Mouse (Mus musculus): ENCODE data around the gene Neurl3. TPM values are rescaled to one million over a fixed set of nuclear protein-coding genes. Genes with fewer than 3 reads are reported as not detected.

The Neurl3 gene
- polyA plus RNA-seq, 1 experiment from 2014 or later, result 1.5 TPM

DNA sequence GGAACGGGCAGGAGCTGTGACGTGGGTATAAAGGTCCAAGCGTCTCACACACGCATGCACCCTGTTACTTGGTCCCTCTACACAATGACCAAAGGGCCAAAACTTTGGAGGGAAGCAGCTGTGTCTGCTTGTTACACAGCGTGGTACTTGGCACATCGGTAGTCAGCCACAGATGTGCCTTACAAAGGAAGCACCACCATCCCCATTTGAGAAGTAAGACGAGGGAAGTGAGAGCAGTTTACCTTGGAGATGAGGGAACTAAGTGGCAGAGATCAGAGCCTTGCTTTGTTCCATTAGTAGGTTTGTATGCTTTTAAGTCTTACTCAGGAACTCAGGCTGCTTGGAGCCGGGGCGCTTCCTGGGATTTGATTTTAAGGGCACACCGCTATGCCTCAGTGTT, 35.1 kb downstream of the Neurl3 start:
- Histone ChIP-seq H3K4me3 (replicated peaks; ENCODE audit: low read length) (no peak overlapping the region), H3K9me3 (ENCODE audit: control insufficient read depth, low read length) (no peaks in the 10 kb centered on the region), H3K36me3 (replicated peaks; ENCODE audit: control insufficient read depth, insufficient read depth) (0 out of 2 replicates have a peak, but pooled peaks cover 3% of the 10 kb centered on the region), H3K27ac (no peak overlapping the region), H3K9ac (no peak overlapping the region), H3K4me2 (replicated peaks) (no peak overlapping the region), H3K27me3 (ENCODE audit: control insufficient read depth, insufficient read depth, low read length) (no peaks in the 10 kb centered on the region), H3K4me1 (replicated peaks; ENCODE audit: control insufficient read depth, insufficient read depth, low read length) (peaks cover 13% of the 10 kb centered on the region)
- 90% methylated on average over 10 of the region's 10 CpGs for WGBS
- DNase-seq (ENCODE audit: low spot score) (no peak), ATAC-seq (ENCODE audit: low FRiP score) (no peak)

DNA sequence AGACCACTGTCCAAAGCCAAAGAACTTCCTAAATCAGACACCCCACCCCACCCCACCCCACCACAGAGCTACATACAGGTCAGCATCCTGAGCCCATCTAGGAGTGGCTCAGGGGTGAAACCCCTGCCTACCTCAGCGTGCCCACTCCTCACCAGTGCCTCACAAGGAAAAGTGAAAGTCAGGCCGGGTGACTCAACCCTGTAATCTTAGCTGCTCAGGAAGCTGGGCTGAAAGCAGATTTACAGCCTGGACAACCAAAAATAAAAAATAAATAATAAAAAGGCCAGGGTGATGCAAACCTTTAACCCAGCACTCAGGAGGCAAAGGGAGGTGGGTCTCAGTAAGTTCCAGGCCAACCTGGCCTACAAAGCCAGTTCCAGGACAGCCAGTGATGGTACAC, 38.6 kb downstream of the Neurl3 start:
- Histone ChIP-seq H3K27ac (no peak overlapping the region), H3K9ac (no peak overlapping the region), H3K4me2 (replicated peaks) (no peak overlapping the region), H3K4me3 (replicated peaks; ENCODE audit: low read length) (no peak overlapping the region), H3K27me3 (ENCODE audit: control insufficient read depth, insufficient read depth, low read length) (no peaks in the 10 kb centered on the region), H3K4me1 (replicated peaks; ENCODE audit: control insufficient read depth, insufficient read depth, low read length) (no peaks in the 10 kb centered on the region), H3K36me3 (replicated peaks; ENCODE audit: control insufficient read depth, insufficient read depth) (peaks cover 27% of the 10 kb centered on the region), H3K9me3 (ENCODE audit: control insufficient read depth, low read length) (no peaks in the 10 kb centered on the region)
- WGBS, result 87% methylated on average over 2 of the region's 2 CpGs
- no peak for DNase-seq (ENCODE audit: low spot score)
- ATAC-seq (ENCODE audit: low FRiP score), result no peak

DNA sequence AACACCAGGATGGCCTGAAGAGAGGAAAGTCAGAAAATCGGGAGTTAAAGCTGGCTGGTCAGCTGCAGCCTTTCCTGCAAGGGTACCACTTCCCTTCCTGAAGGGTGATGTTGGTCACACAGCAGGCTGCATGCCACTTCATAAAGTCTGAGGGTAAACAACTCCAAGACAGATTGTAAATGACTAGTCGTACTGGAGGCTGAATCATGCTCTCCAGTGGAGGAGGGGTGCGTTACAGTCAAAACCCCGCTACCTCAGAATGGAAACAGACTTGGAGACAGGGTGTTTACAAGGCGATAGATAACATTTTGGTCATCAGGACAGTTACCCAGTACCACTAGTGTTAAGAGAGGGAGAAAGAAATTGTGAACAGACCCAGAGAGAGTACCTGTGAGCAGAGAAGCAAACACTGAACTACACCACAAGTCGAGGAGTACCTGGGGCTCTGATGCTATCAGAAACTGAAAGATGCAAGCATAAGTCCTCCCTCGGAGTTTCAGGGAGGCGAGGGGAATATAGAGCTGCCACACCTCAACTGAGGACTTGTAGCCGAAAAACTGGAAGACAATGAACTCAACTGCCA, 39.3 kb downstream of the Neurl3 start:
- H3K4me3 ChIP-seq (replicated peaks; ENCODE audit: low read length), result no peak overlapping the region

DNA sequence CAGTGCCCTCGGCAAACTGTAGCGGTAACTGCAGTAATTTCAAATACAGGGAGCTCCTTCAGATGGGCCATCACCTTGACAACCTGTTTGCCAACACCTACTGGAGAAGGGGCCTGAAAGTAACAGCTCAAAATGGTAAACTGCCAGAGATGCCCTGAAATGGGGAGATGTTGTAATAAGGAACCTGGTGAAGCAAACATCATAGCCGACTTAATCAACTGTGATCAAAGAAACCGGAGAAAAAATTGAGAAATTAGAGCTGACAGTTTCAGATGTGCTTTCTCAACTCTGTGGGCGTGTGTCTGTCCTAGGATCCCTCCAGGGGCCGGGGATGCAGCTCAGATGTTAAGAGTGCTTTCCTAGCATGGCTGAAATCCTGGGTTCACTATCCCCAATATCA, 41.3 kb downstream of the Neurl3 start:
- no peak for DNase-seq (ENCODE audit: low spot score)
- H3K27me3 ChIP-seq (ENCODE audit: control insufficient read depth, insufficient read depth, low read length), result no peaks in the 10 kb centered on the region
- no peak overlapping the region for H3K27ac ChIP-seq
- H3K9ac ChIP-seq, result no peak overlapping the region
- ATAC-seq (ENCODE audit: low FRiP score), result no peak
- no peaks in the 10 kb centered on the region for H3K9me3 ChIP-seq (ENCODE audit: control insufficient read depth, low read length)
- peaks cover 48% of the 10 kb centered on the region for H3K36me3 ChIP-seq (replicated peaks; ENCODE audit: control insufficient read depth, insufficient read depth)
- no peaks in the 10 kb centered on the region for H3K4me1 ChIP-seq (replicated peaks; ENCODE audit: control insufficient read depth, insufficient read depth, low read length)
- no peak overlapping the region for H3K4me2 ChIP-seq (replicated peaks)
- 95% methylated on average over 6 of the region's 6 CpGs for WGBS
- H3K4me3 ChIP-seq (replicated peaks; ENCODE audit: low read length), result no peak overlapping the region

More for the DNA sequence above, 39.3 kb downstream of the Neurl3 start:
- Histone ChIP-seq H3K27me3 (ENCODE audit: control insufficient read depth, insufficient read depth, low read length) (no peaks in the 10 kb centered on the region), H3K36me3 (replicated peaks; ENCODE audit: control insufficient read depth, insufficient read depth) (peaks cover 30% of the 10 kb centered on the region), H3K4me1 (replicated peaks; ENCODE audit: control insufficient read depth, insufficient read depth, low read length) (no peaks in the 10 kb centered on the region), H3K9me3 (ENCODE audit: control insufficient read depth, low read length) (no peaks in the 10 kb centered on the region), H3K9ac (no peak overlapping the region), H3K4me2 (replicated peaks) (no peak overlapping the region), H3K27ac (no peak overlapping the region)
- DNase-seq (ENCODE audit: low spot score) (no peak), ATAC-seq (ENCODE audit: low FRiP score) (no peak)
- WGBS, result 93% methylated on average over 9 of the region's 9 CpGs

DNA sequence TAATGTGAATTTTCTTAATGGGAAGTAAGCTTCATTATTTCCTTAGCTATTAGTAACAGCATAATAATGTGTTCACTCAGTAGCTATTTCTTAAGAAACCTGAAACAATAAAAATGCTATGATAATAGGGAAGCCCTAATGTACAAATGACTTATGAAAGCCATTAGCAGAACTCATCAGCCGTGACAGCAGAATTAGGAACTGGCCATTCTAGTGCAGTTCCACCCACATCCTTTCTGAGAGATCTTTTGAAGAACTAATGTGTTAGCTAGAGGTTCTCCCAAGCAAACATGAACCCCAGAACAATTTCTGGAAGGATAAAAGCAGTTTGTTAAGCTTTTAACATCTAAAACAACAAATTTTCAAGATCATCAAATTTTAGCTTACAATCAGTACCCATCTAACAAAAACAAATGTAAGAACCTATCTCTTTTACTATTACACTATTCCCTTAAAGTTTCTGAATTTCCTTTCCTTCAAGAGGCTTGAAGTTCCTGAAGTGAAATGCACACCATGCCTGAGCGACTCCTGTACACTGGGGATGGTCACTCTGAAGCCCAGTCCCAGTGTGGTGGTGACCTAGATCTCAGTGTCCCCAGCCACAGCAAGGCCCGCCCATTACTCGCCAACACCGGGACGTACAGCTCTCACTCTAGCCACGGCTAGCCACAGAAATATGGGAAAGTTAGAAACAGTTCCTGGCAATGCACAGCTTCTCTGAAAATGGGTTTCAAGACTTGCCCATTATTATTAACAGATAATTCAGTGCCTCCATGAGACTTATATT, 43.4 kb downstream of the Neurl3 start:
- DNase-seq (ENCODE audit: low spot score), result no peak
- Histone ChIP-seq H3K27ac (no peak overlapping the region), H3K36me3 (replicated peaks; ENCODE audit: control insufficient read depth, insufficient read depth) (peaks cover 69% of the 10 kb centered on the region), H3K4me2 (replicated peaks) (no peak overlapping the region), H3K4me3 (replicated peaks; ENCODE audit: low read length) (no peak overlapping the region), H3K9me3 (ENCODE audit: control insufficient read depth, low read length) (no peaks in the 10 kb centered on the region), H3K4me1 (replicated peaks; ENCODE audit: control insufficient read depth, insufficient read depth, low read length) (no peaks in the 10 kb centered on the region), H3K9ac (no peak overlapping the region), H3K27me3 (ENCODE audit: control insufficient read depth, insufficient read depth, low read length) (no peaks in the 10 kb centered on the region)
- WGBS, result 90% methylated on average over 7 of the region's 7 CpGs
- ATAC-seq (ENCODE audit: low FRiP score), result no peak

DNA sequence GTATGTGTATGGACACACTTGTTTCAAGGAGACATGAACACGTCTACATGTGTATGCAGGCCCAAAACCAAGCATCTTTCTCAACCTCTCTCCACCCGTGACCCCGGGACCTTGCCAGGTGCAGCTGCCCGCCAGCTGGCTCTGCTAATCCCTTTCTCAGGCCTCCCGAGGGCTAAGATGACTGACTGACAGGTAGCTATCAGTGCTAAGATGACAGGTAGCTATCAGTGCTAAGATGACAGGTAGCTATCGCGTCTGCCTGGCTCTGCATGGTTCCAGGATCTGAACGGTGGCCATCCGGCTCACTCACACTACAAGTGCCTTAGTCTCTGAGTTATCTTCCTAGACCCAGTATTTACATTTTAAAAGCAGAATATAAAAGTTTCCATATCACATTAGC, 46.0 kb downstream of the Neurl3 start:
- Histone ChIP-seq H3K9ac (no peak overlapping the region), H3K4me3 (replicated peaks; ENCODE audit: low read length) (no peak overlapping the region), H3K36me3 (replicated peaks; ENCODE audit: control insufficient read depth, insufficient read depth) (peaks cover 82% of the 10 kb centered on the region), H3K27me3 (ENCODE audit: control insufficient read depth, insufficient read depth, low read length) (no peaks in the 10 kb centered on the region), H3K27ac (no peak overlapping the region), H3K9me3 (ENCODE audit: control insufficient read depth, low read length) (no peaks in the 10 kb centered on the region), H3K4me1 (replicated peaks; ENCODE audit: control insufficient read depth, insufficient read depth, low read length) (no peaks in the 10 kb centered on the region), H3K4me2 (replicated peaks) (no peak overlapping the region)
- ATAC-seq (ENCODE audit: low FRiP score) (no peak), DNase-seq (ENCODE audit: low spot score) (no peak)
- 87% methylated on average over 9 of the region's 9 CpGs for WGBS

DNA sequence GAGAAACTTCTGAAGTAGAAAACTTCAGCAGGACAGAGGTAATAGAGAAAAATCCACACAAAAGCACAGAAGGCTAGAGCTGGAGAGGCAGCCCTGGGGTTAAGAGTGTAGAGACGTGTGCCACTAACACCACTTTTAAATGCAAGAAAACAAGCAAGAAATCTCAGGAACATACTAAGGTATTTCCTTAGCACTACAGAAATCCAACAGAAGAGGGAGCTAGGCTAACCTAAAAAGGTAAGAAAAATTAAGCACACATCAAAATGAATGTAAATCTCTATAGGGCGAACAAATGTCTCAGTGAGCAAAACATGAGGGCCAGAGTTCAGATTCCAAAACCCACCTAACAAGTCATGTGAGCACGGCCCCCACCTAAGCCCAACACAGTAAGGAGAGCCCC, 49.8 kb downstream of the Neurl3 start:
- Histone ChIP-seq H3K36me3 (replicated peaks; ENCODE audit: control insufficient read depth, insufficient read depth) (peaks cover 87% of the 10 kb centered on the region), H3K27me3 (ENCODE audit: control insufficient read depth, insufficient read depth, low read length) (no peaks in the 10 kb centered on the region), H3K4me2 (replicated peaks) (no peak overlapping the region), H3K9ac (no peak overlapping the region), H3K4me1 (replicated peaks; ENCODE audit: control insufficient read depth, insufficient read depth, low read length) (no peaks in the 10 kb centered on the region), H3K9me3 (ENCODE audit: control insufficient read depth, low read length) (no peaks in the 10 kb centered on the region), H3K4me3 (replicated peaks; ENCODE audit: low read length) (no peak overlapping the region), H3K27ac (no peak overlapping the region)
- 81% methylated on average over 3 of the region's 3 CpGs for WGBS
- ATAC-seq (ENCODE audit: low FRiP score), result no peak
- peak; percentile 31 for DNase-seq (ENCODE audit: low spot score)

Other genes with a start within 250 kb of the Neurl3 start
- 18.9 and 20.2 TPM in 2 replicates for gene Hs6st1, start 206.3 kb downstream of the Neurl3 start, polyA plus RNA-seq (2014; fragmentation: Nextera tagmentation; extraction: Ambion mirVana)
- 59.8 and 65.4 TPM in 2 replicates for gene Uggt1, start 30.0 kb downstream of the Neurl3 start, polyA plus RNA-seq (2014; fragmentation: Nextera tagmentation; extraction: Ambion mirVana)
- 4.3 and 5.8 TPM in 2 replicates for gene Arid5a, start 33.1 kb upstream of the Neurl3 start, polyA plus RNA-seq (2014; fragmentation: Nextera tagmentation; extraction: Ambion mirVana)
- 34.2 and 36.3 TPM in 2 replicates for gene Kansl3, start 94.5 kb upstream of the Neurl3 start, polyA plus RNA-seq (2014; fragmentation: Nextera tagmentation; extraction: Ambion mirVana)
- 1.5 and 1.8 TPM in 2 replicates for gene Fer1l5, start 97.6 kb upstream of the Neurl3 start, polyA plus RNA-seq (2014; fragmentation: Nextera tagmentation; extraction: Ambion mirVana)
- gene Lman2l, start 170.6 kb upstream of the Neurl3 start, polyA plus RNA-seq (2014; fragmentation: Nextera tagmentation; extraction: Ambion mirVana), result 41.8 and 41.9 TPM in 2 replicates
- 9.2 and 10.6 TPM in 2 replicates for gene Cnnm4, start 196.9 kb upstream of the Neurl3 start, polyA plus RNA-seq (2014; fragmentation: Nextera tagmentation; extraction: Ambion mirVana)
- gene Cnnm3, start 237.2 kb upstream of the Neurl3 start, polyA plus RNA-seq (2014; fragmentation: Nextera tagmentation; extraction: Ambion mirVana), result 6.1 and 6.8 TPM in 2 replicates

Data from hindbrain, embryonic 14.5 days (tissue).